Mouse (Mus musculus): ENCODE measurements around the gene Wdr76. TPM values are rescaled to one million over a fixed set of nuclear protein-coding genes. Genes with fewer than 3 reads are reported as not detected.
A peak's percentile ranks its signal among the peaks of the same experiment; 100 is the strongest.
"Not testable (repeated sequence)": the region's sequence is repeated elsewhere in the genome, so short reads cannot be mapped to it uniquely, and the experiment has no call there.

The Wdr76 gene
- polyA plus RNA-seq, 1 experiment, result 1.6 TPM

GRCm38 (mm10) chr2:121507951-121508330 lies 1.4 kb downstream of the Wdr76 start:
- WGBS, result 39% methylated on average over 2 of the region's 2 CpGs
- H3K4me3 ChIP-seq (ENCODE audit: low read depth, low read length), result no peak overlapping the region
- peaks cover 3% of the 10 kb centered on the region for H3K4me1 ChIP-seq (ENCODE audit: control insufficient read depth, insufficient read depth, insufficient read length, low read length)
- TF ChIP-seq POLR2A (IDR thresholded peaks at IDR 0.05; ENCODE audit: low read depth, low read length), result no peak
- TF ChIP-seq CTCF (IDR thresholded peaks at IDR 0.05; ENCODE audit: extremely low read depth, insufficient read length, insufficient replicate concordance, low read depth, low read length), result no peak
- peaks cover 3% of the 10 kb centered on the region; the same call in 1 of the 2 replicates for H3K36me3 ChIP-seq (ENCODE audit: control insufficient read depth, insufficient read depth, low read length)
- H3K27ac ChIP-seq (ENCODE audit: insufficient read depth, low read depth, low read length), result no peak overlapping the region
- H3K27me3 ChIP-seq (ENCODE audit: control insufficient read depth, insufficient read depth, low read length), result no peaks in the 10 kb centered on the region

- WGBS, result 18% methylated on average over 16 of the region's 16 CpGs
- H3K27ac ChIP-seq (ENCODE audit: insufficient read depth, low read depth, low read length), result no peak overlapping the region
Measured at GRCm38 (mm10) chr2:121509584-121509983, 3.1 kb downstream of the Wdr76 start.

GRCm38 (mm10) chr2:121511401-121511800 lies 4.9 kb downstream of the Wdr76 start:
- Histone ChIP-seq H3K27ac (ENCODE audit: insufficient read depth, low read depth, low read length) (no peak overlapping the region), H3K4me1 (ENCODE audit: control insufficient read depth, insufficient read depth, insufficient read length, low read length) (peaks cover 3% of the 10 kb centered on the region)

More at GRCm38 (mm10) chr2:121509584-121509983, 3.1 kb downstream of the Wdr76 start:
- no peaks in the 10 kb centered on the region for H3K27me3 ChIP-seq (ENCODE audit: control insufficient read depth, insufficient read depth, low read length)
- H3K4me3 ChIP-seq (ENCODE audit: low read depth, low read length), result peak overlapping the region; percentile 68
- peaks cover 6% of the 10 kb centered on the region; the same call in 1 of the 2 replicates for H3K36me3 ChIP-seq (ENCODE audit: control insufficient read depth, insufficient read depth, low read length)
- TF ChIP-seq CTCF (IDR thresholded peaks at IDR 0.05; ENCODE audit: extremely low read depth, insufficient read length, insufficient replicate concordance, low read depth, low read length) (no peak), POLR2A (IDR thresholded peaks at IDR 0.05; ENCODE audit: low read depth, low read length) (peak; percentile 25; the same call in 1 of the 2 replicates)
- peaks cover 3% of the 10 kb centered on the region for H3K4me1 ChIP-seq (ENCODE audit: control insufficient read depth, insufficient read depth, insufficient read length, low read length)

GRCm38 (mm10) chr2:121512991-121513765 lies 6.7 kb downstream of the Wdr76 start:
- H3K27me3 ChIP-seq (ENCODE audit: control insufficient read depth, insufficient read depth, low read length); H3K36me3 ChIP-seq (ENCODE audit: control insufficient read depth, insufficient read depth, low read length); H3K4me1 ChIP-seq (ENCODE audit: control insufficient read depth, insufficient read depth, insufficient read length, low read length); H3K27ac ChIP-seq (ENCODE audit: insufficient read depth, low read depth, low read length); H3K4me3 ChIP-seq (ENCODE audit: low read depth, low read length): not testable (repeated sequence)
- 92% methylated on average over 5 of the region's 5 CpGs for WGBS

More at GRCm38 (mm10) chr2:121511401-121511800, 4.9 kb downstream of the Wdr76 start:
- TF ChIP-seq POLR2A (IDR thresholded peaks at IDR 0.05; ENCODE audit: low read depth, low read length) (no peak), CTCF (IDR thresholded peaks at IDR 0.05; ENCODE audit: extremely low read depth, insufficient read length, insufficient replicate concordance, low read depth, low read length) (no peak)
- Histone ChIP-seq H3K4me3 (ENCODE audit: low read depth, low read length) (no peak overlapping the region), H3K27me3 (ENCODE audit: control insufficient read depth, insufficient read depth, low read length) (no peaks in the 10 kb centered on the region), H3K36me3 (ENCODE audit: control insufficient read depth, insufficient read depth, low read length) (peaks cover 7% of the 10 kb centered on the region; the same call in 1 of the 2 replicates)
- 85% methylated on average over 8 of the region's 8 CpGs for WGBS

GRCm38 (mm10) chr2:121514211-121514610 lies 7.7 kb downstream of the Wdr76 start:
- WGBS, result 91% methylated on average over 4 of the region's 4 CpGs

GRCm38 (mm10) chr2:121518106-121518505 lies 11.6 kb downstream of the Wdr76 start:
- TF ChIP-seq POLR2A (IDR thresholded peaks at IDR 0.05; ENCODE audit: low read depth, low read length), result no peak
- TF ChIP-seq CTCF (IDR thresholded peaks at IDR 0.05; ENCODE audit: extremely low read depth, insufficient read length, insufficient replicate concordance, low read depth, low read length), result no peak
- no peaks in the 10 kb centered on the region for H3K4me1 ChIP-seq (ENCODE audit: control insufficient read depth, insufficient read depth, insufficient read length, low read length)
- peaks cover 7% of the 10 kb centered on the region; the same call in 1 of the 2 replicates for H3K36me3 ChIP-seq (ENCODE audit: control insufficient read depth, insufficient read depth, low read length)
- no peaks in the 10 kb centered on the region for H3K27me3 ChIP-seq (ENCODE audit: control insufficient read depth, insufficient read depth, low read length)
- no peak overlapping the region for H3K27ac ChIP-seq (ENCODE audit: insufficient read depth, low read depth, low read length)
- WGBS, result 83% methylated on average over 5 of the region's 5 CpGs
- no peak overlapping the region for H3K4me3 ChIP-seq (ENCODE audit: low read depth, low read length)

More at GRCm38 (mm10) chr2:121514211-121514610, 7.7 kb downstream of the Wdr76 start:
- peaks cover 7% of the 10 kb centered on the region; the same call in 1 of the 2 replicates for H3K36me3 ChIP-seq (ENCODE audit: control insufficient read depth, insufficient read depth, low read length)
- no peak overlapping the region for H3K4me3 ChIP-seq (ENCODE audit: low read depth, low read length)
- no peaks in the 10 kb centered on the region for H3K27me3 ChIP-seq (ENCODE audit: control insufficient read depth, insufficient read depth, low read length)
- H3K4me1 ChIP-seq (ENCODE audit: control insufficient read depth, insufficient read depth, insufficient read length, low read length), result no peaks in the 10 kb centered on the region; the same call in 1 of the 2 replicates
- no peak overlapping the region for H3K27ac ChIP-seq (ENCODE audit: insufficient read depth, low read depth, low read length)
- TF ChIP-seq CTCF (IDR thresholded peaks at IDR 0.05; ENCODE audit: extremely low read depth, insufficient read length, insufficient replicate concordance, low read depth, low read length) (no peak), POLR2A (IDR thresholded peaks at IDR 0.05; ENCODE audit: low read depth, low read length) (no peak)

GRCm38 (mm10) chr2:121518711-121519110 lies 12.2 kb downstream of the Wdr76 start:
- not testable (repeated sequence) for H3K4me3 ChIP-seq (ENCODE audit: low read depth, low read length); H3K27ac ChIP-seq (ENCODE audit: insufficient read depth, low read depth, low read length); H3K36me3 ChIP-seq (ENCODE audit: control insufficient read depth, insufficient read depth, low read length); H3K27me3 ChIP-seq (ENCODE audit: control insufficient read depth, insufficient read depth, low read length); H3K4me1 ChIP-seq (ENCODE audit: control insufficient read depth, insufficient read depth, insufficient read length, low read length)
- 90% methylated on average over 4 of the region's 4 CpGs for WGBS

Measured in small intestine, adult 2 months (tissue).